Mouse (Mus musculus) G1E (cell line): ENCODE data around the gene Klhl36. TPM values are rescaled to one million over a fixed set of nuclear protein-coding genes. Genes with fewer than 3 reads are reported as not detected.
A peak's percentile ranks its signal among the peaks of the same experiment; 100 is the strongest.

ENCODE experiments used
- ATAC-seq: 2 replicates; pipeline ENCODE4 v1.8.0; 2016; ENCODE audit warnings: mild to moderate bottlenecking; ENCODE audit not compliant: insufficient number of reproducible peaks, poor library complexity, low FRiP score, severe bottlenecking; ENCODE audit errors: extremely low read depth
- DNase-seq: peaks from one replicate; pipeline ENCODE4 v3.0.0; 2012; ENCODE audit warnings: low spot score
- H3K27me3 ChIP-seq: 2 replicates; pipeline ENCODE4 v1.6.1; 2012; ENCODE audit warnings: mild to moderate bottlenecking, low read length, inconsistent platforms; ENCODE audit not compliant: insufficient read depth
- H3K36me3 ChIP-seq: replicated peaks from 2 replicates; pipeline ENCODE3; 2012; ENCODE audit warnings: mild to moderate bottlenecking, inconsistent platforms
- H3K4me1 ChIP-seq: 2 replicates; pipeline ENCODE4 v1.6.1; 2012; ENCODE audit warnings: low read depth, low read length, inconsistent platforms, mixed read lengths; ENCODE audit not compliant: insufficient read depth
- H3K4me3 ChIP-seq: 2 replicates; pipeline ENCODE4 v1.5.1; 2012; ENCODE audit warnings: low read depth, mild to moderate bottlenecking, inconsistent platforms, low read length, moderate library complexity, mixed read lengths
- H3K9me3 ChIP-seq: replicated peaks from 2 replicates; pipeline ENCODE4 v1.6.1; 2012; ENCODE audit warnings: inconsistent platforms
- CTCF ChIP-seq: IDR thresholded peaks from 2 replicates; pipeline ENCODE4 v1.5.1; 2012; ENCODE audit warnings: low read depth, low read length, inconsistent platforms, mixed read lengths
- GATA1 ChIP-seq: IDR thresholded peaks from 2 replicates; pipeline ENCODE4 v1.6.1; 2012; ENCODE audit warnings: borderline replicate concordance, low read length, inconsistent platforms, mixed read lengths
- GATA2 ChIP-seq: IDR thresholded peaks from 2 replicates; pipeline ENCODE4 v1.6.1; 2012; ENCODE audit warnings: low read depth, low read length, inconsistent platforms, borderline replicate concordance
- POLR2AphosphoS5 ChIP-seq: IDR thresholded peaks from 2 replicates; pipeline ENCODE4 v1.6.1; 2012; ENCODE audit warnings: low read depth, low read length, inconsistent platforms; ENCODE audit not compliant: insufficient replicate concordance
- TAL1 ChIP-seq: conservative IDR thresholded peaks from 2 replicates; pipeline ENCODE4 v1.6.1; 2012; ENCODE audit warnings: low read depth, low read length, inconsistent platforms, mixed read lengths
- polyA plus RNA-seq: library from polyadenylated mRNA; stranded (reverse); fragments of >175 nt; gene quantifications from 2 replicates; pipeline ENCODE4 v1.2.3, GENCODE M21; 2012
- total RNA-seq, 2 experiments: library from RNA; stranded (forward) in 1 of 2; stranded (reverse) in 1 of 2; fragments of 200-1000 nt in 1 of 2; fragments of >200 nt in 1 of 2; fragmentation: Nextera tagmentation in 1 of 2; gene quantifications; 2 replicates each; pipeline ENCODE4 v1.2.3; 2014 to 2017

Klhl36 gene
- total and polyA plus RNA-seq, 3 experiments, result 3.9 to 8.7 (median 8.0) TPM

DNA sequence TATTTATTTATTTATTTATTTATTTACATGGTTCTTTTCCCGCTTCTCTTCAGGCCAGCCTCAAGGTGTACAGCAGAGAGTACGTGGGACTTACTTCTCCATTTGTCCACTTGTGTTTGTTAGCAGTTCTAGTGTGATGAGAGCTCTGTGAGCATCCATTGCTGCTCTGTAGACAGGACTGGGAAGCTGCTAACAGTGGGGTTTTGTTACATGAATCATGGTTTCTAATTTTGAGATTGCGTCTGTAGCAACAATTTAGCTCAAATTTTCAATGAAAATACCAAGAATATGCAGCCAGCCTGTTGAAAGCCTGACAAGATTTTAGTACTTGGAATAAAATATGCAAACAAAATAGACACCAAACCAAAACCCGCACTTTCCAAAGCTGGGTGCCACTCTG is 63.4 kb downstream of the Klhl36 start:
- Histone ChIP-seq H3K4me1 (peaks cover 83% of the 10 kb centered on the region), H3K36me3 (peaks cover 84% of the 10 kb centered on the region)
- no peak for ATAC-seq

DNA sequence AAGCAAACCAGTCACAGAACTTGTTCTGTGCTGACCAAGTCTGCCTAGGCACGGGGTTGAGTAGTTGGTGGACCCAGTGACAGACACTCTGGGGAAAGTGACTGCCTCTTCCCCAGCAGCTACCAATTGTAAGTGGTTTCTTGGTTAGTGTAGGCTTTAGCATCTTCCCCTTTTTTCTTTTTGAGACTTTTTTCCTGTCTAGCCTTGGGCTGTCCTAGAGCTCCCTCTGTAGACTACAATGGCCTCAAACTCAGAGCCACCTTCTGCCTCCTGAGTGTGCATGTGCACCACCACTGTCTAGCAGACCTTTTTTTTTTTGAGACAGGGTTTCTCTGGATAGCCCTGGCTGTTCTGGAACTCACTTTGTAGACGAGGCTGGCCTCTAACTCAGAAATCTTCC is 64.4 kb downstream of the Klhl36 start:
- no peak overlapping the region for H3K4me3 ChIP-seq
- no peaks in the 10 kb centered on the region for H3K9me3 ChIP-seq
- ATAC-seq (peak; percentile 64), DNase-seq (no peak)
- H3K36me3 ChIP-seq, result peaks cover 81% of the 10 kb centered on the region
- peaks cover 75% of the 10 kb centered on the region for H3K4me1 ChIP-seq
- H3K27me3 ChIP-seq, result no peaks in the 10 kb centered on the region
- TF ChIP-seq GATA1, result no peak
- no peak for TF ChIP-seq CTCF
- TF ChIP-seq GATA2, result no peak
- TF ChIP-seq TAL1, result no peak
- TF ChIP-seq POLR2AphosphoS5, result no peak

More for the DNA sequence above, 63.4 kb downstream of the Klhl36 start:
- Histone ChIP-seq H3K4me3 (no peak overlapping the region), H3K9me3 (no peaks in the 10 kb centered on the region), H3K27me3 (no peaks in the 10 kb centered on the region)
- DNase-seq, result no peak
- no peak for TF ChIP-seq TAL1
- TF ChIP-seq GATA1, result no peak
- no peak for TF ChIP-seq CTCF

Other genes starting within 250 kb of the Klhl36 start
- gene Adad2, start 249.5 kb upstream of the Klhl36 start, total RNA-seq (2014; fragmentation: Nextera tagmentation), result not detected in 2 replicates
- gene Adad2, start 249.5 kb upstream of the Klhl36 start, total RNA-seq (2017), result not detected in 2 replicates
- not detected in 2 replicates for gene Adad2, start 249.5 kb upstream of the Klhl36 start, polyA plus RNA-seq
- gene Kcng4, start 226.6 kb upstream of the Klhl36 start, total RNA-seq (2014; fragmentation: Nextera tagmentation), result not detected in 2 replicates
- 0.11 TPM in 1 of 2 replicates, not detected in the other for gene Kcng4, start 226.6 kb upstream of the Klhl36 start, total RNA-seq (2017)
- not detected in 2 replicates for gene Kcng4, start 226.6 kb upstream of the Klhl36 start, polyA plus RNA-seq
- gene Wfdc1, start 195.9 kb upstream of the Klhl36 start, total RNA-seq (2014; fragmentation: Nextera tagmentation), result not detected in 2 replicates
- not detected in 2 replicates for gene Wfdc1, start 195.9 kb upstream of the Klhl36 start, total RNA-seq (2017)
- gene Wfdc1, start 195.9 kb upstream of the Klhl36 start, polyA plus RNA-seq, result not detected in 2 replicates
- not detected in 2 replicates for gene Atp2c2, start 162.3 kb upstream of the Klhl36 start, total RNA-seq (2014; fragmentation: Nextera tagmentation)
- gene Atp2c2, start 162.3 kb upstream of the Klhl36 start, total RNA-seq (2017), result not detected in 2 replicates
- gene Atp2c2, start 162.3 kb upstream of the Klhl36 start, polyA plus RNA-seq, result not detected in 2 replicates
- gene Tldc1, start 83.8 kb upstream of the Klhl36 start, total RNA-seq (2014; fragmentation: Nextera tagmentation), result 6.6 and 8.1 TPM in 2 replicates
- gene Tldc1, start 83.8 kb upstream of the Klhl36 start, total RNA-seq (2017), result 10.7 TPM in 2 replicates
- 7.2 and 8.4 TPM in 2 replicates for gene Tldc1, start 83.8 kb upstream of the Klhl36 start, polyA plus RNA-seq
- gene Cotl1, start 21.7 kb upstream of the Klhl36 start, total RNA-seq (2014; fragmentation: Nextera tagmentation), result 13.5 and 23.9 TPM in 2 replicates
- 60.6 and 63.4 TPM in 2 replicates for gene Cotl1, start 21.7 kb upstream of the Klhl36 start, total RNA-seq (2017)
- gene Cotl1, start 21.7 kb upstream of the Klhl36 start, polyA plus RNA-seq, result 69.2 and 72.5 TPM in 2 replicates
- 108 and 110 TPM in 2 replicates for gene Usp10, start 48.1 kb downstream of the Klhl36 start, total RNA-seq (2014; fragmentation: Nextera tagmentation)
- 42.7 and 49.3 TPM in 2 replicates for gene Usp10, start 48.1 kb downstream of the Klhl36 start, total RNA-seq (2017)
- 45.2 and 61.0 TPM in 2 replicates for gene Usp10, start 48.1 kb downstream of the Klhl36 start, polyA plus RNA-seq
- gene Gm20388, start 48.6 kb downstream of the Klhl36 start, total RNA-seq (2014; fragmentation: Nextera tagmentation), result not detected in 2 replicates
- gene Gm20388, start 48.6 kb downstream of the Klhl36 start, total RNA-seq (2017), result 0.05 TPM in 1 of 2 replicates, not detected in the other
- 0.02 TPM in 2 replicates for gene Gm20388, start 48.6 kb downstream of the Klhl36 start, polyA plus RNA-seq
- 0.24 and 0.45 TPM in 2 replicates for gene Crispld2, start 130.2 kb downstream of the Klhl36 start, total RNA-seq (2014; fragmentation: Nextera tagmentation)
- gene Crispld2, start 130.2 kb downstream of the Klhl36 start, total RNA-seq (2017), result 2.8 and 3.7 TPM in 2 replicates
- gene Crispld2, start 130.2 kb downstream of the Klhl36 start, polyA plus RNA-seq, result 0.23 and 0.24 TPM in 2 replicates
- gene Zdhhc7, start 239.2 kb downstream of the Klhl36 start, total RNA-seq (2014; fragmentation: Nextera tagmentation), result 11.0 and 18.3 TPM in 2 replicates
- 23.3 and 25.2 TPM in 2 replicates for gene Zdhhc7, start 239.2 kb downstream of the Klhl36 start, total RNA-seq (2017)
- gene Zdhhc7, start 239.2 kb downstream of the Klhl36 start, polyA plus RNA-seq, result 23.7 and 24.9 TPM in 2 replicates